Mouse (Mus musculus) intestine, embryonic 14.5 days (tissue): ENCODE data around the gene BC052040. TPM values are rescaled to one million over a fixed set of nuclear protein-coding genes. Genes with fewer than 3 reads are reported as not detected.

ENCODE experiments used
- ATAC-seq: fragments of 200-750 bp; cut with Nextera tagmentation; replicated peaks from 2 replicates; pipeline ENCODE4 v1.8.0; 2017; ENCODE audit warnings: low read depth, moderate number of reproducible peaks, moderate TSS enrichment, moderate library complexity; ENCODE audit not compliant: low FRiP score, low TSS enrichment
- DNase-seq: peaks from one replicate; pipeline ENCODE4 v3.0.0-alpha.2; 2018; ENCODE audit warnings: low spot score
- H3K27ac ChIP-seq: fragments of 300-500 bp; sonication (generic); 2 replicates; pipeline ENCODE4 v1.5.1; 2014; ENCODE audit warnings: low read depth, mild to moderate bottlenecking, control low read depth
- H3K27me3 ChIP-seq: fragments of 300-500 bp; sonication (generic); replicated peaks from 2 replicates; pipeline ENCODE4 v1.6.1; 2014; ENCODE audit warnings: low read length, control low read depth; ENCODE audit not compliant: control insufficient read depth, insufficient read depth
- H3K36me3 ChIP-seq: fragments of 300-500 bp; sonication (generic); 2 replicates; pipeline ENCODE4 v1.6.1; 2014; ENCODE audit warnings: low read length, control low read depth; ENCODE audit not compliant: control insufficient read depth, insufficient read depth
- H3K4me1 ChIP-seq: fragments of 300-500 bp; sonication (generic); replicated peaks from 2 replicates; pipeline ENCODE4 v1.6.1; 2014; ENCODE audit warnings: low read length, control low read depth, mixed read lengths; ENCODE audit not compliant: control insufficient read depth, insufficient read depth
- H3K4me2 ChIP-seq: fragments of 300-500 bp; sonication (generic); 2 replicates; pipeline ENCODE4 v1.6.1; 2014; ENCODE audit warnings: low read length
- H3K4me3 ChIP-seq: fragments of 300-500 bp; sonication (generic); 2 replicates; pipeline ENCODE4 v1.5.1; 2014; ENCODE audit warnings: low read depth, low read length, control low read depth, mixed read lengths
- H3K9ac ChIP-seq: fragments of 300-500 bp; sonication (generic); 2 replicates; pipeline ENCODE4 v1.6.1; 2014; ENCODE audit warnings: mild to moderate bottlenecking, low read length
- H3K9me3 ChIP-seq: fragments of 300-500 bp; sonication (generic); 2 replicates; pipeline ENCODE4 v1.6.1; 2016; ENCODE audit warnings: low read length, control low read depth; ENCODE audit not compliant: control insufficient read depth
- WGBS: fragments of 180-500 bp; shearing (Covaris S2); extraction: QIAGEN DNeasy Blood & Tissue Kit; methylation state at CpG from one replicate; pipeline ENCODE4 v1.1.7; 2014; 5-methylcytosine and 5-hydroxymethylcytosine counted together
- polyA plus RNA-seq: library from polyadenylated mRNA; unstranded; fragments of >200 nt; fragmentation: Nextera tagmentation; extraction: Ambion mirVana; gene quantifications from 2 replicates; pipeline ENCODE4 v1.2.1, GENCODE M21; 2014

The BC052040 gene
- polyA plus RNA-seq, 1 experiment from 2014 or later: 13.3 TPM

DNA sequence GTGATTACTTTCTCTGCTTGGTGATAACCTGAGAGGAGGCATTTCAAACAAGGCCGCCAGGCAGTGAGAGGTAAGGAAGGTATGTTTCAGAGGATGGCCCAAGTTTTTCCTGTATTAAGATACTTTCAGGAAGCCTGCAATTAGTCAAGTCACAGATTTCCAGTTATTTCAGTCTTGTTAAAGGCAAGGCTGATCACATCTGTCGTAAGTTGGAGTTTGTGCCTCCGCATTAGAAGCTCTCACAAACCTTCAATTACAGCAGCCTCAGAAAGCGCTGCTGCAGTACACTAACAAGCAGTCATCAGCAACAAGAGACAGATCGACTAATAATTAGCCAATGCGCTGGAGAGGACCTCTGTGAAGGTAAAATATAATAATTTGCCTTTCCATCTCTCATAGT is 112.9 kb downstream of the BC052040 start:
- Histone ChIP-seq H3K27me3 (no peaks in the 10 kb centered on the region), H3K4me3 (no peak overlapping the region), H3K9me3 (no peaks in the 10 kb centered on the region), H3K4me2 (no peak overlapping the region), H3K4me1 (no peaks in the 10 kb centered on the region), H3K27ac (no peak overlapping the region), H3K9ac (no peak overlapping the region), H3K36me3 (peaks cover 3% of the 10 kb centered on the region; the same call in 1 of the 2 replicates)
- WGBS: 85% methylated on average over 6 of the region's 6 CpGs
- no peak for ATAC-seq
- no peak for DNase-seq

DNA sequence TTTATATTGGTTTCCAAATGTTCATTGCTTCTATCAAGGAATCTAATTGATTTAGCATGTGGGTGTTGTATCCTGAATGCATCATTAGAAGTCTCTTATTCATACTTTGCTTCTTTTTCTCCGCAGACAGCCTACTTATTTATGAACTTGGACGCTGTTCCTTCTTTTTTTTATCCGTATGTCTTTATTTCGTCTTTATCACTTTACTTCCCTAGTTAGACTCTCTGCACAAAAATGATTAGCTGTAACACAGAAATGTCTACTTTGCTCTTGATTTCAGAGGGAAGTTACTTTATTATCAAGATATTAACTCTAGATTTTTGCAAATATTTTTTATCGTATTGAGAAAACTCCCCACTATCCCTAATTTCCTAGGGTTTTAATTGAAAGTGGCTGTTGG is 117.5 kb downstream of the BC052040 start:
- H3K36me3 ChIP-seq: peaks cover 2% of the 10 kb centered on the region; the same call in 1 of the 2 replicates
- 84% methylated on average over 5 of the region's 5 CpGs for WGBS
- H3K27ac ChIP-seq: no peak overlapping the region
- H3K4me1 ChIP-seq: no peaks in the 10 kb centered on the region
- H3K9me3 ChIP-seq: no peaks in the 10 kb centered on the region; the same call in 1 of the 2 replicates
- DNase-seq: no peak
- H3K4me3 ChIP-seq: no peak overlapping the region
- no peaks in the 10 kb centered on the region for H3K27me3 ChIP-seq
- no peak for ATAC-seq
- no peak overlapping the region for H3K9ac ChIP-seq
- H3K4me2 ChIP-seq: no peak overlapping the region

DNA sequence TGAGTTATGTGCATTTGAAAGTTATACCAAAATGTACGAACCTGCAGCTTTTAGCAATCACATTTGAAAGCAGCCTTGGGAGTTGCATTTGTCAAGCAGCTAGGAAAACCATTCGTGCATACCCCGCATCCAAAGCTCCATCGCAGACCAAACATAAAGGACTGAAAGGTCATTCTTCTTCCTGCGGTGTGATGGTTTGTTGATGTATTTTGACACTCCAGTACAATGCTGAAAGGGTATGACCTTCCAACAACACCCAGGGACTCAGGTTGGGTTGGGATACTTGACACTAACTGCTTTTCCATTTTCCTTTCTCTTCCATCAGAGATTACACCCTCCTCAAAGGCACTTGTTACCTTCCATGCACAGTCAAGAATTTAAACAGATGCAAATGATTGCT is 121.1 kb downstream of the BC052040 start:
- Histone ChIP-seq H3K4me1 (no peaks in the 10 kb centered on the region), H3K27me3 (no peaks in the 10 kb centered on the region), H3K9me3 (no peaks in the 10 kb centered on the region; the same call in 1 of the 2 replicates), H3K9ac (no peak overlapping the region), H3K36me3 (0 out of 2 replicates have a peak, but pooled peaks cover 2% of the 10 kb centered on the region), H3K4me2 (no peak overlapping the region), H3K4me3 (no peak overlapping the region), H3K27ac (no peak overlapping the region)
- WGBS: 47% methylated on average over 5 of the region's 5 CpGs
- ATAC-seq: no peak
- DNase-seq: no peak

DNA sequence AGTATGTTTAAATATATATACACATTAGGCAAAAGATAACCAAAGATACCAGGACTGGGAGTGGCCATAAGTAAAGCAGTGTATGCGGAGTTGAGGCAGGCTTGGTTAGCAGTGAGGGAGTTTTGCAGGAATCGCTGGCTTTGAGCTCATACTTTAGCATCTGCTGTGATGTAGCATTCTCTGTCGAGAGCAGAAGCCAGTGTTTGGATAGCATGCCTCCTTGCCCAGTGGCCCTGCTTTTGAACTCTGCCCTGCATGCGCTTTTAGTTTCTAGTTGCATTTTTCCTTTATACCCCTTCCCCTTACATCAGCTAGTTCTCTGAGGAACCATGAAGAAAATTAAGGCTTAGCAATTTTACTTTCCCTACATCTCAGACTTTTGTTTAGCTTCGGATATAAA is 136.0 kb downstream of the BC052040 start:
- Histone ChIP-seq H3K4me3 (no peak overlapping the region), H3K36me3 (no peaks in the 10 kb centered on the region), H3K4me2 (no peak overlapping the region), H3K27me3 (no peaks in the 10 kb centered on the region), H3K27ac (no peak overlapping the region), H3K4me1 (peaks cover 2% of the 10 kb centered on the region; the same call in 1 of the 2 replicates), H3K9ac (no peak overlapping the region), H3K9me3 (peaks cover 3% of the 10 kb centered on the region; the same call in 1 of the 2 replicates)
- no peak for ATAC-seq
- WGBS: 51% methylated on average over 5 of the region's 5 CpGs
- no peak for DNase-seq

DNA sequence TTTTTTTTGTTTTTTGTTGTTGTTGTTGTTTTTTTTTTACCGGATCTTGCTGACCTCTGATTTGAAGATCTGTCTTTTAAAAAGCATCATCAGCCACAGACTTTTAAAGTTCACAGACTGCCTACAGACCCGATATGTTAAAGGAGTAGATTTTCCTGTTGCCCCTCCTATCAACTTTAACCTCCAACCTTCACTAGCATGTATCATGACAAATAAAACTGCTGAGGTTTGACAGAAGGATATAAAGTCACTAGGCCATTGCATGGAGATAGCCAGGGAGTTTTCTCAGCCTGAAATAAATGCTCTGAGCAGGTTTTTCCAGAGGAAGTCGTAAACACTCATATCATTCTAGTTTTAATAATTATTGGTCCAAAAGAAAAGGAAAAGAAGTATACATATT is 136.5 kb downstream of the BC052040 start:
- Histone ChIP-seq H3K4me3 (no peak overlapping the region), H3K9me3 (peaks cover 3% of the 10 kb centered on the region; the same call in 1 of the 2 replicates), H3K36me3 (no peaks in the 10 kb centered on the region), H3K27me3 (no peaks in the 10 kb centered on the region), H3K4me1 (peaks cover 4% of the 10 kb centered on the region), H3K4me2 (no peak overlapping the region), H3K27ac (no peak overlapping the region), H3K9ac (no peak overlapping the region)
- no peak for ATAC-seq
- 63% methylated on average over 3 of the region's 3 CpGs for WGBS
- no peak for DNase-seq

DNA sequence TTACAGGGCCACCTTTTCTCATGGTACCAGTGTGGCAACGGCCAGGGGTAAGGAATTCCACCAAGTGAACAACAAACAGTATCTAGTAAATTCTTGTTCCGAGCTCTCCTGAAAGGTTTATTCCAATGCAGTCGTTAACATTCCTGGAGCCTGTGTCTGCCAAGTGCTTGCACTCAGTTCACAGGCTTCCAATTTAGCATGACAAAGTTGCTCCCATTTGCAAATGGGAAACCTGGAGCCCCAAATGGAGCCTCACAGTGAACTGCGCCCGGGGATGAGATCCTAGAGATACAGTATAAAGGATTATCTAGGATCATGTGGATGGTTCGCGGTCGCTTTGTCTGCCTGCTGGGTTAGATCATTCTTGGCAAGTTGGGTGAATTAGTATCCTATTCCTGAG is 141.9 kb downstream of the BC052040 start:
- Histone ChIP-seq H3K4me2 (no peak overlapping the region), H3K36me3 (no peaks in the 10 kb centered on the region), H3K9me3 (peaks cover 3% of the 10 kb centered on the region; the same call in 1 of the 2 replicates), H3K4me3 (no peak overlapping the region), H3K27ac (no peak overlapping the region), H3K9ac (no peak overlapping the region), H3K27me3 (no peaks in the 10 kb centered on the region), H3K4me1 (peaks cover 8% of the 10 kb centered on the region)
- WGBS: 27% methylated on average over 8 of the region's 8 CpGs
- ATAC-seq (no peak), DNase-seq (no peak)

DNA sequence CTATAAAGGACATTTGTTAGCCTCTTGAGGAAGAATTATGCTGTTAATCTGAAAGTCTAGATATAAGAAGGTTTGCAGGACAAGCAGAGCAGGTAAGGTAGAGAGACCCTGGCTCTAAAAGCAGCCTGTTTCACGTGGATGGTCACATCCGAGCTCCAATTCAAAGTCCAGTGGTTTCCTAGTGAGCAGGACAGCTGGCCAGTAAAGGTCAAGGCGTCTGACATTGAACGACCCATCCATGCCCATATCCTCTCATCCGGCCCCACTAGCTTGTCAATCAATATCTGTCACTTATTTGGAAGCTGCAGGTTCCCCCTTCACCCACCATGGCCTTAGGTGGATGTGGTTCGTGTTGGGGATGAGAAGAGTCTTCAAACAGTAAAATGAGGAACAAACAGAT is 142.7 kb downstream of the BC052040 start:
- ATAC-seq (no peak), DNase-seq (no peak)
- Histone ChIP-seq H3K4me1 (peaks cover 8% of the 10 kb centered on the region), H3K36me3 (no peaks in the 10 kb centered on the region), H3K27me3 (no peaks in the 10 kb centered on the region), H3K4me2 (no peak overlapping the region), H3K9ac (no peak overlapping the region), H3K4me3 (no peak overlapping the region), H3K9me3 (peaks cover 3% of the 10 kb centered on the region; the same call in 1 of the 2 replicates), H3K27ac (no peak overlapping the region)
- WGBS: 78% methylated on average over 6 of the region's 6 CpGs

DNA sequence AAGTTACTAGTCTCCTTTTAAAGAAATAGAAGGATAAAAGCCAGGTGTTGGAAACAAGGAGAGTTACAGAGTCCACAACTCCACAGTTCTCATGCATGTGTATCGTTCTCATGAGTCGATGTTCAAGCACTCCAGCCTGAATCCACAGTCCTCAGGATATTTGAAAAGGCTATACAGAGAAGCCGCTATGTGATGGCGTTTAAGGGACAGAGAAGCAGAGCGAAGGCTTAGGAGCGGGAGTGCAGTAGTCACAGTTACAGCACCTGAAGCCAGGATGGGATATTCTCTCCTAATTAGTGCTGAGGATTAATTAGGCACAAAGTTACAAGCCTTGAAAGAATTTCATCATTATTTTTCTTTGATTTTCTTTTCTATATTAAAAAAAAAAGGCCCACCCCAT is 143.2 kb downstream of the BC052040 start:
- peaks cover 8% of the 10 kb centered on the region for H3K4me1 ChIP-seq
- DNase-seq (no peak), ATAC-seq (no peak)
- no peak overlapping the region for H3K9ac ChIP-seq
- whole genome bisulfite sequencing: 95% methylated on average over 6 of the region's 6 CpGs
- H3K4me2 ChIP-seq: no peak overlapping the region
- no peaks in the 10 kb centered on the region for H3K36me3 ChIP-seq
- H3K27me3 ChIP-seq: no peaks in the 10 kb centered on the region
- H3K9me3 ChIP-seq: peaks cover 3% of the 10 kb centered on the region; the same call in 1 of the 2 replicates
- H3K4me3 ChIP-seq: no peak overlapping the region
- H3K27ac ChIP-seq: no peak overlapping the region

DNA sequence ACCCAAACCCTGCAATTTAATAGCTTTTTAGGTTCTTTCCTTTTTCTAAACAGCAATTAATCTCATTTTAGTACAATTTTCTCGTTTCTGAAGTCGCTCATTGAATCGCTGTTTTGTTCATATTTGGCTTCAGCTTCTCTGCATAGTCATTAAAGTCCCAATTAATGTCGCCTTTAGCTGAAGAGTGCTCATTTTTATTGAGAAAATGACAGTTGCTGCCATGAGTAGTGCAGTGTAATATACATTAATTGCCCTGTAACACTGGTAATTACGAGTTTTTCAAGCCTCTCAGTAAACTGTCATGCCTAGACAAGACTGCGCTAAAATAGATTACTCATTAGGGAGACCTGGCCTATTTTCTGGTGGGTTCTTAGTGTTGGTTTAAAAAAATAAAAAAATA is 144.0 kb downstream of the BC052040 start:
- no peak overlapping the region for H3K4me3 ChIP-seq
- H3K36me3 ChIP-seq: no peaks in the 10 kb centered on the region
- peaks cover under 1% of the 10 kb centered on the region; the same call in 1 of the 2 replicates for H3K9me3 ChIP-seq
- H3K9ac ChIP-seq: no peak overlapping the region
- peaks cover 8% of the 10 kb centered on the region for H3K4me1 ChIP-seq
- DNase-seq: no peak
- no peak overlapping the region for H3K4me2 ChIP-seq
- no peak overlapping the region for H3K27ac ChIP-seq
- ATAC-seq: no peak
- no peaks in the 10 kb centered on the region for H3K27me3 ChIP-seq
- 71% methylated on average over 6 of the region's 6 CpGs for WGBS
